Mouse (Mus musculus) bone marrow, adult 2 months (tissue): ENCODE measurements around the gene Tas1r3.

Experiments used
- CTCF ChIP-seq: fragments of 200-500 bp; IDR thresholded peaks from 2 replicates; pipeline ENCODE4 v1.5.1; 2011; ENCODE audit warnings: low read length, control low read depth; ENCODE audit not compliant: control insufficient read depth, insufficient read depth
- POLR2A ChIP-seq: fragments of 200-500 bp; IDR thresholded peaks from 2 replicates; pipeline ENCODE4 v1.6.1; 2011; ENCODE audit warnings: low read depth, mild to moderate bottlenecking, control low read depth, low read length, borderline replicate concordance; ENCODE audit not compliant: control insufficient read depth

DNA sequence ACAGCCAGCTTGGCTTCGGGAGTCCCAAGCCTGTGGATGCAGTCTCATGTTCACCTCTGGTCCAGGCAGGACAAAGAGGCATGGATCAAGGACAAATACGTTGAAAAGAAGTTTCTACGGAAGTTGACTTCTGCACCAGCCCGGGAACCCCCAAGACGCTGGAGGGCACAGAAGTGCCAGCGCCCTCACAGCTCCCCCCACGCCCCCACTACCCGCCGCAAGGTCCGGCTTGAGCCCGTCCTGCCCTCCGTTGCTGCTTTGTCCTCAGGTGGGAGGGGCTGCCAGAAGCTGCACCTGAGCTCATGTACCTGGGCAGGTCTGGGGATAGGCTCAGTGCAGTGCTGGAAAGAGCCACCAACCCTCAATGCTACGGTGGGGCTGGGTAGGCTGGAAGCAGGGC lies 40.1 kb upstream of the Tas1r3 start:
- TF ChIP-seq POLR2A, result no peak
- no peak for TF ChIP-seq CTCF
